Mouse (Mus musculus): ENCODE measurements at regions not wholly inside any gene's neighbourhood (a gene's known extent, or its start where the extent isn't known, plus 50 kb on each side); places are given as distances from the start of the nearest gene placed in this dataset.
"Not testable (repeated sequence)": the region's sequence is repeated elsewhere in the genome, so short reads cannot be mapped to it uniquely, and the experiment has no call there.

DNA sequence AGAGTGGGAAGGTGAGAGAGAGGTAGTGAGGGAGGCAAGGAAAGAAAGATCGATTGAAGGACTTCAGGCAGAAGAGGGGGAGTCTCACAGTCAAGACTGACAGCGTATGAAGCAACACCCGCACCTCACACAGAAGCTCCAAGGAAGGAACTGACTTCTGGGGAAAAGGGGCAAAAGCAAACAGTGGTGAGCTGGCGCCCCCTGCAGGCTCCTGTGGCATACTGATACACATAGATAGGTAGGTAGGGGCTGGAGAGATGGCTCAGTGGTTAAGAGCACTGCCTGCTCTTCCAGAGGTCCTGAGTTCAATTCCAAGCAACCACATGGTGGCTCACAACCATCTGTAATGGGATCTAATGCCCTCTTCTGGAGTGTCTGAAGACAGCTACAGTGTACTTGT lies 183.0 kb downstream of the Prdm2 start:
- H3K27ac ChIP-seq; H3K9me3 ChIP-seq (ENCODE audit: low read length); H3K4me3 ChIP-seq (ENCODE audit: low read length); H3K9ac ChIP-seq (replicated peaks; ENCODE audit: low read length); H3K4me1 ChIP-seq (ENCODE audit: insufficient read depth, low read length); H3K27me3 ChIP-seq (ENCODE audit: insufficient read depth, low read length); ATAC-seq; H3K4me2 ChIP-seq (ENCODE audit: low read depth, low read length); H3K36me3 ChIP-seq (ENCODE audit: insufficient read depth, low read length); DNase-seq (ENCODE audit: low spot score): not testable (repeated sequence)
- peak; percentile 18; the same call in 1 of the 2 replicates for TF ChIP-seq CTCF (IDR thresholded peaks at IDR 0.05; ENCODE audit: low read depth)
- 76% methylated on average over 4 of the region's 4 CpGs for WGBS

DNA sequence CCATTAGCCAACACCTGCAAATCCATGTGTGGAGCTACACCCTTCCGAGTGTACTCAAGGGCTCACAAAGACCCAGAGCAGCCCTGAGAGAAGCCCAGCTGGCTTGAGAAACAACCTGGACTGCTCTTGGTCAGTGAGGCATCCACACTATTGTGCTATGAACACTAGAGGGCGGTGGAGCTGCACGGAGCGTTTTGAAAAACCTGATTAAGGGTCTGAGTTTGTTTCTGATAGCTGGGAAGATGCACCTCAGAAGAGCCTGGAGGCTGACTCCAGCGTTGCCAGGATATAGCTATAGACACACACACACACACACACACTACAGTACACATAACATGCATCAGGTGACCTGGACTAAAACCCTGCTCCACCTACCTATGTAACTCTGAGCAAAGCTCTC lies 185.5 kb downstream of the Prdm2 start:
- Histone ChIP-seq H3K36me3 (ENCODE audit: insufficient read depth, low read length) (no peaks in the 10 kb centered on the region), H3K4me2 (ENCODE audit: low read depth, low read length) (no peak overlapping the region), H3K9ac (replicated peaks; ENCODE audit: low read length) (no peak overlapping the region), H3K27me3 (ENCODE audit: insufficient read depth, low read length) (0 out of 2 replicates have a peak, but pooled peaks cover 4% of the 10 kb centered on the region), H3K4me3 (ENCODE audit: low read length) (no peak overlapping the region), H3K9me3 (ENCODE audit: low read length) (no peaks in the 10 kb centered on the region), H3K27ac (no peak overlapping the region), H3K4me1 (ENCODE audit: insufficient read depth, low read length) (no peaks in the 10 kb centered on the region)
- WGBS: 7% methylated on average over 5 of the region's 5 CpGs
- peak; percentile 89 for DNase-seq (ENCODE audit: low spot score)
- peak; percentile 77 for ATAC-seq
- peak; percentile 98 for TF ChIP-seq CTCF (IDR thresholded peaks at IDR 0.05; ENCODE audit: low read depth)

DNA sequence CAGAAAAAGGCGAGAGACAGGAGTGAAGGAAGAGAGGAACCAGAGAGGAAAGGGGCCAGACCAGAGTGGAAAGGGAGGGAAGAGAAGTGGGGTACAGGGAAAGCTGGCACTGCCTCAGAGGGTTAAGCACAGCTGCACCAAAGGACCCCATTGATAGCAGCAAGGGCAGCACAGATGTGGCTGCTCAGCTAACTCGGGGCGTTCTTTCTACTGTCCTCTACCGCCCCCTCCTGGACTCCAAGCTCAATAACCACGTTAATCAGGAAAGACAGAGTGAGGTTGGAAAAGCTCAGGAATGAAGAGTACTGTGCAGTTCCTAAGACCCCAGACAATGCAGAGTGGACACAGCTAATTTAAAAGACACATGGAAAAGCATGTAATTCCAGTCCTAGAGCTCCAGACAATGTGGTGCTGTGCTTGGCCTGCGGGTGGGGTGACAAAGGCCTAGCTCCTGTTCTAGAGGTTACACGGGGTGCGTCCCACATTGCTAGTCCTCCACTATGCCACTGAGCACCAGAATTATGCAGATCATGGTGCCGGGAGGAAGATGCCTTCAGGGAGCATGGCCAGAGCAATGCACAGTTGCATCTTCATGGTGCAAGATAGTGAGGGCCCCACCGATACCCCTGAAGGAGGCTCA lies 191.4 kb downstream of the Prdm2 start:
- Histone ChIP-seq H3K4me1 (ENCODE audit: insufficient read depth, low read length) (0 out of 2 replicates have a peak, but pooled peaks cover 3% of the 10 kb centered on the region), H3K36me3 (ENCODE audit: insufficient read depth, low read length) (no peaks in the 10 kb centered on the region), H3K9ac (replicated peaks; ENCODE audit: low read length) (no peak overlapping the region), H3K27me3 (ENCODE audit: insufficient read depth, low read length) (no peaks in the 10 kb centered on the region), H3K27ac (no peak overlapping the region), H3K4me3 (ENCODE audit: low read length) (no peak overlapping the region), H3K9me3 (ENCODE audit: low read length) (no peaks in the 10 kb centered on the region), H3K4me2 (ENCODE audit: low read depth, low read length) (no peak overlapping the region)
- DNase-seq (ENCODE audit: low spot score) (peak; percentile 88), ATAC-seq (peak; percentile 67)
- WGBS: 39% methylated on average over 10 of the region's 10 CpGs
- peak; percentile 90 for TF ChIP-seq CTCF (IDR thresholded peaks at IDR 0.05; ENCODE audit: low read depth)

DNA sequence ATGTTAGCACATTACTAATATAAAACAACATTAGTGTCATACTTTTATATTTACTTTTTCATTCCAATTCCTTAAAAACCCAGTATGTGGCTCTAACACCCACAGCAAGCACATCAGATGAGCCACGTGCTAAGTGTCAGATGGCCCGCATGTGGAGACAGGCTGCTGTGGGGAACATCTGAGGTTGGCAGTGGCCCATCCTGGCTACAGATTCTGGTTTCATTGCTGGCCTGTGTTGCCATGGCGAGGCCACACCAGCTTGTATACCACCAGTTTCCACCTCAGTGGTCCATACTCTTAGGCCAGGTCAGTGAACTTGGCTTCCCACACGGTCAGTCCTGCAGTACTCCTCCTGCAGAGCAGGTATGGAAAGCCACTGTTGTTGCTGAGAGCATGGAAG lies 192.1 kb downstream of the Prdm2 start:
- DNase-seq (ENCODE audit: low spot score) (peak; percentile 52), ATAC-seq (peak; percentile 43; the same call in 1 of the 2 replicates)
- TF ChIP-seq CTCF (IDR thresholded peaks at IDR 0.05; ENCODE audit: low read depth): no peak
- no peaks in the 10 kb centered on the region for H3K9me3 ChIP-seq (ENCODE audit: low read length)
- WGBS: 49% methylated on average over 4 of the region's 4 CpGs
- H3K9ac ChIP-seq (replicated peaks; ENCODE audit: low read length): no peak overlapping the region
- H3K4me2 ChIP-seq (ENCODE audit: low read depth, low read length): no peak overlapping the region
- H3K4me3 ChIP-seq (ENCODE audit: low read length): no peak overlapping the region
- no peaks in the 10 kb centered on the region for H3K27me3 ChIP-seq (ENCODE audit: insufficient read depth, low read length)
- no peaks in the 10 kb centered on the region for H3K36me3 ChIP-seq (ENCODE audit: insufficient read depth, low read length)
- H3K27ac ChIP-seq: no peak overlapping the region
- 0 out of 2 replicates have a peak, but pooled peaks cover 3% of the 10 kb centered on the region for H3K4me1 ChIP-seq (ENCODE audit: insufficient read depth, low read length)

DNA sequence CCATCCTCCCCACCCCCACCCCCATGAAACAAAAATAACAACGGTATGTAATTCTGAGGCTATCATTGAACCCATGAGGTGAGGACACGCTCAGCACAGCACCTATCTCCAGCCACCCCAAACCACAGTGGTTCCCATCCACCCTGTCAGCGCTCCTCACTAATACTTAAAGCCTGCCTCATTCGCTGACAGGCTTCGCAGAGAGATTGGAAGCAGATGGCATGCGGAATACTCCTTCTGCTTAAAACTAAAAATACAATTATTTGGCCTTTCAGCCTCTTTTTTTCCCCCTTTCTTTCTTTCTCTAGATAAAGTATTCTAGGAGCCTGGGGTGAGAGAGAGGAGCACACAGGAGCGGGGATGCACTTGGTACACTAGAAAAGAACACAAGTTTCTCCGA lies 199.9 kb downstream of the Prdm2 start:
- no peaks in the 10 kb centered on the region for H3K9me3 ChIP-seq (ENCODE audit: low read length)
- H3K4me1 ChIP-seq (ENCODE audit: insufficient read depth, low read length): 0 out of 2 replicates have a peak, but pooled peaks cover 3% of the 10 kb centered on the region
- H3K36me3 ChIP-seq (ENCODE audit: insufficient read depth, low read length): no peaks in the 10 kb centered on the region
- WGBS: 81% methylated on average over 8 of the region's 8 CpGs
- H3K4me3 ChIP-seq (ENCODE audit: low read length): no peak overlapping the region
- ATAC-seq (no peak), DNase-seq (ENCODE audit: low spot score) (no peak)
- no peak for TF ChIP-seq CTCF (IDR thresholded peaks at IDR 0.05; ENCODE audit: low read depth)
- no peak overlapping the region for H3K27ac ChIP-seq
- no peak overlapping the region for H3K9ac ChIP-seq (replicated peaks; ENCODE audit: low read length)
- H3K4me2 ChIP-seq (ENCODE audit: low read depth, low read length): no peak overlapping the region
- no peaks in the 10 kb centered on the region for H3K27me3 ChIP-seq (ENCODE audit: insufficient read depth, low read length)

DNA sequence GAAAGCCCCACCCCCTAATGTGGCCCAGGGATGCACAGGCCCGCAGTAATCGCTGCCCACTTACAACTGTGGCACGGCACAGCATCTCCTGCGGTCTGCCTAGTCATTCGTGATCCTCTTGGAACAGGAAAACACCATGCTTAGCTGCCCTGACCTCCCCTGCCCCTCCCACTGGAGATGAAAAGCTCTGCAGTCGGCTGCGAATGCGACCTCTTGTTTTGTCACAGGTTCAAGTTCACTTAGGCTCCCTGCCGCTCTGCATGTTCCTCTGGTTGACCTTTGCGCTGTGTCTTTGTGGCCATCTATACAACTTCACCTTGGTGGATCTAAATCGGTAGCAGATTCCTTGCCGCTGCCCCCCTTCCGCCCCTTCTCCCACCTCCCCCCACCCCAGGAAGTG lies 210.8 kb downstream of the Prdm2 start:
- Histone ChIP-seq H3K27ac (no peak overlapping the region), H3K4me1 (ENCODE audit: insufficient read depth, low read length) (no peaks in the 10 kb centered on the region), H3K9me3 (ENCODE audit: low read length) (no peaks in the 10 kb centered on the region), H3K4me3 (ENCODE audit: low read length) (no peak overlapping the region), H3K4me2 (ENCODE audit: low read depth, low read length) (no peak overlapping the region), H3K27me3 (ENCODE audit: insufficient read depth, low read length) (no peaks in the 10 kb centered on the region), H3K9ac (replicated peaks; ENCODE audit: low read length) (no peak overlapping the region), H3K36me3 (ENCODE audit: insufficient read depth, low read length) (no peaks in the 10 kb centered on the region)
- DNase-seq (ENCODE audit: low spot score) (no peak), ATAC-seq (no peak)
- TF ChIP-seq CTCF (IDR thresholded peaks at IDR 0.05; ENCODE audit: low read depth): no peak
- 36% methylated on average over 13 of the region's 13 CpGs for WGBS

DNA sequence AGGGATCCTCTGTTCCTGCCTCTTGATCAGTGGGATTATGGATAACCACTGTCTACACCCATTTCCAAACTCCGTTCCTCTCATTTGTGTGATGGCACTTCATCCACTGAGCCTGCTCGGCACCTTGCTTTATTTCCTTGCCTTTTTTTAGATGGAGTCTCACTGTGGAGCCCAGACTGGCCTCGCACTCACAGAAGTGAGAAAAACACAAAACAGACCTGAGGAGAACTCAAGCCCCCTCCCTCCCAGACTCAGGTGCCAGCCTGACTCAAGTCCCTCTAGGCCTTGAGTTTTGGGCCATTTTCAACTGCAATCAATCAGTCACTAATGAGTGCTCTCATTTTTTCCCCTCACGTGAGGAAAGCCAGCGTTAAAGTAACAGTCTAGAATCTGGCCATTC lies 211.3 kb downstream of the Prdm2 start:
- 63% methylated on average over 5 of the region's 5 CpGs for WGBS
- Histone ChIP-seq H3K4me1 (ENCODE audit: insufficient read depth, low read length) (no peaks in the 10 kb centered on the region), H3K9me3 (ENCODE audit: low read length) (no peaks in the 10 kb centered on the region), H3K27me3 (ENCODE audit: insufficient read depth, low read length) (no peaks in the 10 kb centered on the region), H3K4me3 (ENCODE audit: low read length) (no peak overlapping the region), H3K9ac (replicated peaks; ENCODE audit: low read length) (no peak overlapping the region), H3K4me2 (ENCODE audit: low read depth, low read length) (no peak overlapping the region), H3K27ac (no peak overlapping the region), H3K36me3 (ENCODE audit: insufficient read depth, low read length) (no peaks in the 10 kb centered on the region)
- no peak for TF ChIP-seq CTCF (IDR thresholded peaks at IDR 0.05; ENCODE audit: low read depth)
- DNase-seq (ENCODE audit: low spot score) (no peak), ATAC-seq (no peak)

All from hindbrain, postnatal 0 days (tissue).